Mouse (Mus musculus): ENCODE measurements around the gene Zfp655.
"Not testable (repeated sequence)": the region's sequence is repeated elsewhere in the genome, so short reads cannot be mapped to it uniquely, and the experiment has no call there.

Gene Zfp655

DNA sequence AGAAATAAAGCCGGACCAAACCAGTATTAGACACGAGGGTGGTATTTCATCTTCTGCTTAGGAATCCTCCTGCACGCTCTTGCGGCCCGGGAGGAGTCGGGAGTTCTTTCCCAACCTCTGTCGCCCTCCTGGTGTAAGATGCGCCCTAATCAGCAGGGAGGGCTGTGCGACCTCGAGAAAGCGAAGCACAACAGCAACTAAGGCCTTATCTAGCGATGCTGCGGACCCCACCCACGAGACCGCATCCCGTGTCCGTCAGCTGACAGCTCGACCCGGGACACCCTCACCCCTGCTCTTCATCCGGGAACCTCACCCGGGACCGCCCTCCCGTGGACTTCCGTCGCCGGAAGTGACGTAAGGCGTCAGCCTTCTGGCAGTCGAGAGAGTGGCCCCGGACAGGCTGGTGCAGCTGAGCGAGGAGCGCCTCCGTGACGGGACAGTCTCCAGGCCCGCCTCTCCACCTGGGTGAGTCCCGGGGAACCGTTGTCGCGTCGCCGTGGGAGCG, at the start of gene Zfp655:
TSS of gene Zfp655 (plus strand) at position 349 of the 505 bp plus-strand sequence.
- peak; percentile 99 for DNase-seq

DNA sequence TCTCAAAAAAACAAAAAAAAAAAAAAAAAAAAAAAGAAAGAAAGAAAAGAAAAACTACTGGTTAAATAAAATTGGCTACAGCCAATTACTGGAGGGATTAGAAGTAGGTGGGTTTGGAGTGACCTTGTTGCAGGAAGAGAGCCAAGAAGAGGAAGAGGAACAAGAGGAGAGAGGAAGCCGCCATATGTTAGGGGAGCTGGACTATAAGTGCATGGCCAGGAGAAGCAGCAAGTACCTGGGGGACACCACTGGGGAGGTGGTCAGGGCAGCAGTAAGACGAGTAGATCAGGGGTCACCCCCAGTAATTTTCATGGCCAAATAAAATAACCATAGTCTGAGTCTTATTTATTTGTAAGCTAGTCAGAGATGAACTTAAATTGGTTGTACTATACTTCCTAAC, 46.3 kb upstream of the Zfp655 start:
- no peak for DNase-seq

DNA sequence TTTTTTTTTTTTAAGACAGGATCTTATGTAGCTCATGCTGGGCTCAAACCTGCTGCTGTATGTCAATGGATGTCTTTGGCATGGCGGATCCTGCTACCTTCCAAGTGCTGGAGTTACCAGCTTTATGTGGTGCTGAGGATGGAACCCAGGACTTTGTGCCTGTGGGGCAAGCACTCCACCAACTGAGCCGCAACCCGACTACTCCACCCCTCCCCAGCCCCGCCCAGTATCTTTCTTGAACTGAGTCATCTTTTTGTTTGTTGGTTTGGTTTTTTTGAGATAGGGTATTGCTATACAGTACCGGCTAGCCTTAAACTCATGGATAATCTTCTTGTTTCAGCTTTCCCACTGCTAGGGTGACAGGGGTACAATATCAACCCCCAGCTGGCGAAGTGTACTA, 42.1 kb upstream of the Zfp655 start:
- no peak for DNase-seq

DNA sequence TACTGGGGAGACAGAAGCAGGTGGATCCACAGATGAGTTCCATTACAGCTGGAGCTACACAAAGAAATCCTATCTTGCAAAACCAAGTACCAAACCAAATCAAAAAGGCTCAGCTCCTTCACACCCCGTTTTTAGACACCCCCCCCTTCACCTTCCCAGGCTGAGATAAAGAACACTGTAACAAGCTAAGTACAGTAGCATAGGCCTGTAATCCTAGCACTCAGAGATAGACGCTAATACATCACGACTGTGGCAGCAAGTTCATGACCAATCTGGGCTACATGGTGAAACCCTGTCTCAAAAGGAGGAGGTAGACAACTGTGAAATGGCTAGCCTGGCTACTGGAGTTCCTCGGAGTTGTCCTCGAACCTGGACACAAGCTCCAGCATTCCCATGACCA, 41.1 kb upstream of the Zfp655 start:
- no peak for DNase-seq

DNA sequence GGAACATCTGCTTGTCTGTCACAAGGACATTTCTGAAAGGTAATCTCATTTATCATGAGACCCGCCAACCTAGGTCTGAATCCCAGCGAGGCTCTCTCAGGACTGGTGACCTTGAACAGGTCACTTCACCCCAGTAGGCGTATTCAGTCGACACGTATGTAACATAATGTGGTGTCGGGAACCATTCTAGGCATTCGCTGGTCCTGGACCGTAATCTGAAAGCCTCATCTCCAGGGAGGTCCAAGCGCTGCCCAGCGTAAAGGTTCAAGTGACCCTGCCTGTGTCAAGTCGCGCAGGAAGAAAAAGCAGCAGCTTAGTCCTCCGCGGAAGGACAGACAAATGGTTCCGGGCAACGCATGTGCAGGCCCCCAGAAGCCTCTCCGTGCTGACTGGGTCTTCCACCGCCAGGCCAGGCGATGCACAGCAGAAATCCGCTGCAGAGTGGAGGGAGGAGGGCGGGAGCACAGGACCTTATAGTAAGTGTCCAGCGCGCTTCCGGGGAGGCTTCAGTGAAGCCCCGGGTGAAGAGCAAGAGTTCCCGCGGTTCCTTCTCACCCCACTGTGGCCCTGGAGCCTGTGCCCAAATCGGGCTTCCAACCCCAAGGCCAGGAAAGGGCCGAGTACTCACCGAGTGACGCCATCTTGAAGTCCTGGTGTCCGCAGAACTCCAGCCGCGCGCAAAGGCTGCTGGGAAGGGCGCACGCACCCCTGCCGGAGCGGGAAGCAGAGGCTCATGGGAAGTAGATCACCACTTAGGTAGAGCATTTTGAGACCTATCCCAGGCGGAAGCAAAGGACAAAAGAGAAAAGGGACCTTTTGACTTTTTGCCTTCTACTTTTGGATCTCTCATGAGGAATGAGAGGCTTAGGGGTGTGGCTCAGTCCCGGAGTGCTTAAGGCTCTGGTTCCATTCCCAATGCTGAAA, 40.4 kb upstream of the Zfp655 start:
- peak; percentile 92 for DNase-seq

DNA sequence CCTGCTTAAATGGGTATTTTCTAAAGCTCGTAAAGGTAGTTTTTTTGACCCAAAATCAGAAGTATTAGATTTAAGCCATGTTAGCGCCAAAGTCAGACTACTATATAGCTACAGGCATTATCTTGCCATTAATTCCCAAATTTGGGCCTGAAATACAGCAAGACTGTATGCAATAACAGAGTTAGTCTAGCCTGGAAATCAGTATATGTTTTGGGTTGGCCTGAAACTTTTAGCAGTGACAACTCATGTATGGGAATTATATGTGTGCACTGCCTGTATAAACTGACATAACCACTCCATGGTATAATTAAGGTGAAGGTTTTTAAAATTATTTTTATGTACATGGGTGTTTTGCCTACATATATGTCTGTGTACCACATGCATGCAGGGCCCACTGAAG, 39.6 kb upstream of the Zfp655 start, which contains the start of gene Atp5j2:
TSS of gene Atp5j2 (minus strand) at position 101 of the 400 bp plus-strand sequence.
- no peak for DNase-seq

DNA sequence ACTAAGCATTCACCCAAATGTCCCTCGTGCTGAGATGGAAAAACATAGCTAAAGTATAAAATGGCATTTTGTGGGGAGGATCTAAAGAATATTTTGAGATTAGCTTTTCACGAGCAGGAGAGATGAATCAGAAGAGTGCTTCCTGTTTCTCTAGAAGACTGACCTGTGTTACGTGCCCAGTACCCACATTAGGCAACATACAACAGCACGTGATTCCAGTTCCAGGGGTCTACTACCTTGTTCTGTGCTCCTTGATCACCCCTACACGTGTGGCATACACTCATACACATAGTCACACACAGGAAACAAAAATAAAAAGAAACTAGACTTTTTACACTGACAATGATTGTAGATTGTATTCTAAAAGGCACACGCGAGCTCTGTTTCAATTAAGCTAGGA, 31.1 kb upstream of the Zfp655 start:
- DNase-seq, result no peak

DNA sequence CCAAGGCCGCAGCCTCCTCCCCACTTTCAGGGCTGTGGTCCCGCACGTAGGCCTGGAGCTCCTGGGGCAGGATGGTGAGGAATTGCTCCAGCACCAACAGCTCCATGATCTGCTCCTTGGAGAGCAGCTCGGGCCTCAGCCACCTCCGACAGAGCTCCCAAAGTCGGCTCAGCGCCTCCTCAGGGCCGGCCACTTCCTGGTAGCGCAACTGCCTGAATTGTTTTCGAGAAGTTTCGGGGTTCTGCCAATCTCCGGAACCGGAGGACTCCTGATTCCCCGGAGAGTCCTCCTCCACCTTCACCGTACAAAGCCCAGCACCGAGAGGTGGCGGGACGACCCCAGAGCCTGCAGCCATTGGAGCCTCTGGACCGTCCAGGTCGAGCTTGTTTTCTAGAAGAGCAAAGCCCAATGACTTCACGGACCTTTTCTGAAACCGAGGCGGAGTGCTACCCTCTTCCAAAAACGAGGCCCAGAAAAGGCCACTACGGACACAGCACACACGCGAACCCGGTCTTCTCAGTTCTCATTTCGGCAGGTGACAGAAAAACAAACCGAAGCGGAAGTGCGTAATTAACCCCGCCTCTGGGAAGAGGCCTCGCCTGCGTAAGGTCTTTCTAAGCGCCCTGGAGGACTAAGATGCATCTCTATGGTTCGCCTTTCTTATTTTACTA, 30.1 kb upstream of the Zfp655 start, which contains the start of gene Zkscan14:
TSS of gene Zkscan14 (minus strand) at position 548 of the 671 bp plus-strand sequence.
- peak; percentile 71 for DNase-seq

DNA sequence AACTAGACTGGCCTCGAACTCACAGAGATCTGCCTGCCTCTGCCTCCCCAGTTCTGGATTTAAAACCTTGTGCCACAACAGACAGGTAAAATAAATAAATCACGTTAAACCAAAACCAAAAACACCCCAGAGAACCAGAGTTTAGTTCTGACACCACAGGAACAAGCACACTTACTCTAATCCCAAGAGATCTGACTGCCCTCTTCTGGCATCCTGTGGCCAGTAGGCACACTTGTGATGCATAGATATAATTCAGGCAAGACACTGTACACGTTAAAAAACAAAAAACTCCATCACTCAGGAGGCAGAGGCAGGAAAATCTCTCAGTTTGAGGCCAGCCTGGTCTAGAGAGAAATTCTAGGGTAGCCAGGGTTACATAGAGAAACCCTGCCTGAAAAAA, 29.1 kb upstream of the Zfp655 start:
- no peak for DNase-seq

DNA sequence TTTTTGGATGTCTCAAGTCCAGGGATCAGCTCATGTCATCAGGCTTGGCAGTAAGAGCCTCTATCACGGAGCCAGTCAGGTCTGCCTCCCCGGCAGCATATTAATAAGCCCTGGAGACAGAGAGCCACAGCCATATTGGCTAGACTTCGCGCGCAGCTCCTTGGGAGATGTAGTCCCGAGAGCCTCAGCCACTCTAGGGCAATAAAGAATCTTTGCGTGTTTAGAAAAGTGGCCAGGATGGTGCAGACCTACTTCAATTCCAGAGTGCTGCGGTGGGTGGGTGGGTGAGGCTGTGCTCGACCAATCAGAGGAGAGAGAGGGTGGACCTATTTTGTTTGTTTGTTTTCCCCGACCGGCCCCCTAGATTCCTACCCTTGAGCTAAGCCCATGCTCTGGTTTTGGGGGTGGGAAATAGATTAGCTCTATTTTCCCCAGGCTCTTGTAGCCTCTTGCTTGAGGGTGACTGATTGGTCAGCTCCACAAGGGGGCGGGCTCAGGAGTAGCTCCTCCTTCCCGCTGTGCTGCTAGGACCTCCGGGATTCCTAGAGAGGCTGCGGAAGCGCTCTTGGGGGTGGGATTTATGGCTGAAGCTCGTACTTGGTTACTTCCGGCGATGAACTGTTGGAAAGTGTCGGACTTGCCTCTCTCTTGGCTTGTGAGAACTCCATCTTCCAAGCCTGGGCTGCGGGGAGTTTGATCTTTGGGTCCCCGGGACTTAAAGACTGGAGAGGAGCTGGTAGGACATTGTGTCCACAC, 27.4 kb upstream of the Zfp655 start, which contains the start of gene Zkscan5:
TSS of gene Zkscan5 (plus strand) at position 627 of the 756 bp plus-strand sequence.
- peak; percentile 95 for DNase-seq

DNA sequence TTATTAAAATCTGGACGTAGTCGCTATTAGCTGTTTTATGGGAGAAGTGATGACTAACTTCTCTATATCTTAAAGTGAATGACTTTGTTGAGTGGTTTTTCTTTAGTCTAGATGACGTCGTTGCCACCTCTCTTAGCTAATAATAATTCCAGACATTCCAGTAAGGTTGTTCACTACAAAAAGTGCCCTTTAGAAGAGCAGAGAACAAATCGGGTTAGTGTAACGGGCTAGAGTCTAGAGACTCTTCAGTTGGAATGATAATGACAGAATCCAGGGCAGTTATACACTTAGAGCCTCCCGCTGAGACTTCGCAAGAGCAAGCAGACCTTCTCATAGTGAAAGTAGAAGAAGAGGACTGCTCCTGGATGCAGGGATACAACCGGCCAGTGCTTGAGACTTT, 26.5 kb upstream of the Zfp655 start:
- DNase-seq, result no peak

DNA sequence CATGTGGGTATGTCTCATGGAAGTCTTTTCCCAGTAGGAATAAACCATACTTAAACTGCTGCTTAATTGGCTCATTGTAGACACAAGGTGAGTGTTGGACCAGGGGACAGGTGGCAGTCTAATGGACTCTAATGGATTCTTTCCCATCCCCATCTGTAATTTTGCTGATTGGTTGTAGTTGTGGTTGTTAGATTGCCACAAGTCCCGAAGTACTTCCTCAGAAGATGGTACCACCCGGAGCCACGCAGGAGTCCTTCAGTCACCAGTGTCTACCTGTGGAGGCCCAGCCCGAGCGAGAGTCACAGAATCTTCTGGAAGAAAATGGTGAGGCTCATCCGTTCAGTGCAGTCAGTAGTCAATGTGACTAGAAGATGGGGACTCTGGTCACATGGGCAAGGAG, 24.1 kb upstream of the Zfp655 start:
- DNase-seq, result no peak

DNA sequence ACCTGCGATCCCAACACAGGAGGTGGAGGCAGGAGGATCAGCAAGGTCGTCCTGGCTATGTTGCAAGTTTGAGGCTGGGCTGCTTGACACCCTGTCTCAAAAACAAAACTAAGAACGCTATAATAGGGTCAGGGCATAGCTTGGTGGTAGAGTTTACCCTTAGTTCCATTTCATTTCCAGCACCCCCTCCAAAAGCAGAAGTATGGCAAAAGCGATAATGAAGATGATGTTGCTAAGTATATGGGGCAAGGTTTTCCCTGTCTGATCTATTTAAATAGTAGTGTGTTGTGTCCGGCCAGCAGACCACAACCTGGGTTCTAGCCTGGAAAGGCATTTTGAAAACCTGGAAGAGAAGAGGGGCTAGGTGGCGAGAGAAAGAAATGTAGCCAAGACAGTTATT, 23.6 kb upstream of the Zfp655 start:
- no peak for DNase-seq

DNA sequence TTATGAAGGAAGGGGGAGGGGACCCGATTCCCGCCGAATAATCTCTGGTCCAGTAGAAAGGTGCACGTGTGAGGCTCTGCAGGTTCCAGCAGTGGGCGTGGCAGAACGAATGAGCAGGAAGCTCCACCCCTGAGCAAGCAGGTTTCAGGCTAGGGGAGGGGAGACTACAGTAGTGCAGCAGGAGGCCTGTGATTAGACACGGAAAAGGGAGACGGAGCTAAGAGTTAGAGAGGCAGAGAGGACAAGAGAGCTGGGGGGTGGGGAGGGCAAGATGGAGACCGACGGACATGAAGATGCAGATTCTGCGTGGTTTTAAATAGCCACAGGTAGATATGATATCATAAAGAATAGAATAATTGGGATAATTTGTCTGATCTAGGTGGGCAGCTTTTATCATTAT, 23.1 kb upstream of the Zfp655 start:
- not testable (repeated sequence) for DNase-seq

DNA sequence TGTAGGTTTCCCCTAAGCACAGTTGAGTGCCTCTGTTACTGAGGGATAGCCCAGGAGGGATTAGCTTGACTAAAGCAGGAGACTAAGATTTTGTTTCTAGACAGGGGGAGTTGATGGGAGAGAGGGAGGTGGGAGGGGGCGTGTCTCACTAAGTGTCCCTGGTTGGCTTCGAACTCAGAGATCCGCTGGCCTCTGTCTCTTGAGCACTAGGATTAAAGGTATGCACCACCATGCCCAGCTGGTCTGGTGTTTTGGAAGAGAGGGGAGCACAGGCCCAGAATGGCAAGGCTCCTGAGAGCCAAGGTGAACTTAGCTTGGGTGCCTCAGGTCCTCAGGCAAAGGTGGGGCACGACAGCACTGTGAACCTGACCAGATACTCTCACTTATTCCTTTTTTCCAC, 20.2 kb upstream of the Zfp655 start:
- DNase-seq, result no peak

DNA sequence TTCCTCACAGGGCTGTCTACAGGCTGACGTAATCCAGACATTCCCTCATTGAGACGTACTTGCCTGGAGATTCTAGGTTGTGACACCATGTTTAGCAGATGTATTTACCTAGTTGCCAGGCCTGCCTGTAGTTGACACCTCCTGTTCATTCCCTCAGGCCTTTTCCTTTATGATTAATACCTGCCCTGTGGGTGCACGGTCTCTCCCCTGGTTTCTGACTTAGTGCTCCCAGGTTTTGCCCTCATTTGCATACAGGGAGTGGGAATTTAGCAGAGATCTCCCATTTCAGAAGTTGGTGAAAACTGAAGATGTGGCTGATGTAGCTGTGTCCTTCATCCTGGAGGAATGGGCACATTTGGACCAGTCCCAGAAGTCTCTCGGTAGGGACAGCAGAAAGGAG, 19.3 kb upstream of the Zfp655 start:
- no peak for DNase-seq

DNA sequence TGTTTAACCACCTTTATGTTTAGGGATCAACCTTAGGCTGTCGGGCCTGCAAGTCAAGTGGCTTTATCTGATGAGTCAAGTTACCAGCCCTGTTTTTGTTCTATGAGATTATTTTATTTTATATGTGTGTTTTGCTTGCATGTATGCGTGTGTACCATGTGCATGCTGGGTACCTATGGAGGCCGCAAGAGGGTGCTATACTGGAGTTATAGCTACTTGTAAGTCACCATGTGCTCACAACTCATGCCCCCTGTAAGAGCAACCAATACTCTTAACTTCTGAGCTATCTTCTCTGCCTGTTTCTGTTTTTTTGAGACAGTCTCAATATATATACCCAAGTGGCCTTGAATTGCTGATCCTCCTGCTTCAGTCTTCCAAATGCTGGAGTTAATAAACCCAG, 18.0 kb upstream of the Zfp655 start:
- no peak for DNase-seq

DNA sequence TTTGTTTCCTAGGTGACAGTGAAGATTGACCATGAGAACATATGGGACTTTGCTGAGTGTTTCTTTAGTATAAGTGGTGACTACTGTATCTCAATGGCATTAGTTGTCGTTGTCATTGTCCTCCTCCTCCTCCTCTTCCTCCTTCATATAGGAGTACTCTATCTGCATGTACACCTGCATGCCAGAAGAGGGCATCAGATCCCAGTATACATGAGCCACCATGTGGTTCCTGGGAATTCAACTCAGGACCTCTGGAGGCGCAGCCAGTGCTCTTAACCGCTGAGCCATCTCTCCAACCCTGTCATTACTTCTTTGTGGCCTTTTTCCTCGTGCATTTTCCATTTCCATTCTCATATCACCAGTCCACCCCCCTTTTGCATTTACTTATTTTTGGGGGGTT, 16.8 kb upstream of the Zfp655 start:
- DNase-seq, result no peak

DNA sequence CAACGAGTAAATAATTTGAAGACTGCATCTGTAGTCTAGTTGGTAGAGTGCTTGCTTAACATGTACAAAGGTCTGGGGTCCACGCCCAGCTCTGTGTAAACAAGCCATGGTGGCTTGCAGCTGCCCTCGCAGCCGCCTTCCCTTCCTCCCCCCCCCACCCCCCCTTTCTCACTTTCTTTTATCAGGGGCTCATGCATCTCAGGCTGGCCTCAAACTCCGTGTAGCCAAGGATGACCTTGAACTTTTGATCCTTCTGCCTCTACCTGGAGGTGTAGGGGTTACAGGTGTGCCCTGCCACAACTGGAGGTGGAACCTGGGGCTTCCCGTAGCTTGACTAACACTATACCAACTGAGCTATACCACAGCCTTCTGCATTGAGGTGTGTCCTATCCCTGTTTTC, 13.8 kb upstream of the Zfp655 start:
- DNase-seq, result no peak

DNA sequence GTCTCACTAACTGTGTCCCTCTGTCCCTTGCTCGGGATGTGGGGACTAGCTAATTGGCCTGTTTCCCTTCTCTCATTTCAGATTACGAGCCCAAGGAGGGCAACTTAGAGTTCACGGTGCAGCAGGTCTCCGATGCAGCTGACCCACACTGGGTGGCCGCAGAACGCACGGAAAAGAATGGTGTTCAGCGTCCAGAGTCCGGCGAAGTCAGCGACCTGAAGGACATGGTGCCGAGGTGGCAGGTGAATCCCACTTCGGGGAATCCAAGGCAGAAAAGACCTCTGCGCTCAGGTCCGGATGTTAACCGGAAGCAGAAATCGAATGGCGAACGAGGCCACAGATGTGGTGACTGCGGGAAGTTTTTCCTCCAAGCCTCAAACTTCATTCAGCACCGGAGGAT, 13.3 kb upstream of the Zfp655 start:
- DNase-seq, result no peak

DNA sequence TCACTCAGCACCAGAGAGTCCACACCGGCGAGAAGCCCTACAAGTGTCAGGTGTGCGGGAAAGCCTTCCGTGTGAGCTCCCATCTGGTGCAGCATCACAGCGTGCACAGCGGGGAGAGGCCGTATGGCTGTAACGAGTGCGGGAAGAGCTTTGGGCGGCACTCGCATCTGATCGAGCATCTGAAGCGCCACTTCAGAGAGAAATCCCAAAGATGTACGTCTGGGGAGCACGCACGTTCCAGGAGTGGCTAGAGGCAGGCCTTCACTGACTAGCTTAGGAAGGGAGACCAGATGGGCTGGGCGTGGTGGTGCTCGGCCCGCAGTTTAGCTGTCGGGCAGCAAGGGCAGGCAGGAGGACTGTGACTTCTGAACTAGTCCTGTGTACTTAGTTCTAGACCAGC, 12.8 kb upstream of the Zfp655 start:
- no peak for DNase-seq

DNA sequence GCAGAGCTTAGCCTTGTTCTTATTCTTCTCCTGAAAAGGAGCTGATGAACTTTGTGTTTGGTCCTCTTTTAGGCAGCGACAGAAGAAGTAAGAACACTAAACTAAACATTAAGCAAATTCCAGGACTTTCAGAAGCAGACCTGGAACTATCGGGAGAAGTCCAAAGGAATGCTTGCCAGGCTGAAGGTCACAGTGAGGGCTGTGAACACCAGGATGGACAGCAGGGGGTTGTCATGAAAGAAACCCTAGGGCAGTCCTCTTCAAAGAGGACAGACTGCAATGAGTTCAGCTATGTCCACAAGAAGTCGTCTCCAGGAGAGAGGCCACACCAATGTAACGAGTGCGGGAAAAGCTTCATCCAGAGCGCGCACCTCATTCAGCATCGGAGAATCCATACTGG, 11.5 kb upstream of the Zfp655 start:
- no peak for DNase-seq

DNA sequence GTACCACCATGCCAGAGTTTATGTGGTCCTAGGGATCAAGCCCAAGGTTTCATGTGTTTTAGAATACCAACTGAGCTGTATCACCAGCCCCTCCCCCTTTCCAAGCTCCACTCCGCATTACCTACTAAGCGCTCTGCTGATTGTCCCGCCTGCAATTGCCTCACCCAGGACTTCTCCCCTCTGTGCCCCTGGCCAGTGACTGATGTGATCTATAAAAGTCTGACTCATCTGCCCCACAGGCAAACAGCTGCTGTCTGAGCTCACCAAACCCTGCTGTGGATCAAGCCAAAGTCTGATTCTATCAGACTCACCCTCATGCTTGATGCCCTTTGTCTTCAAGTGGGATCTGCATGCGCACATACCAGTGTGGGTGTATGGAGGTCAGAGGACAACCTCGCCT, 8.7 kb upstream of the Zfp655 start:
- DNase-seq, result no peak
